Mouse (Mus musculus) heart, adult 11 months (tissue): Measurements from ENCODE around the gene Cdyl2.

Experiments used
- DNase-seq: peaks from one replicate; pipeline ENCODE4 v3.0.0; 2022

Cdyl2 gene

DNA sequence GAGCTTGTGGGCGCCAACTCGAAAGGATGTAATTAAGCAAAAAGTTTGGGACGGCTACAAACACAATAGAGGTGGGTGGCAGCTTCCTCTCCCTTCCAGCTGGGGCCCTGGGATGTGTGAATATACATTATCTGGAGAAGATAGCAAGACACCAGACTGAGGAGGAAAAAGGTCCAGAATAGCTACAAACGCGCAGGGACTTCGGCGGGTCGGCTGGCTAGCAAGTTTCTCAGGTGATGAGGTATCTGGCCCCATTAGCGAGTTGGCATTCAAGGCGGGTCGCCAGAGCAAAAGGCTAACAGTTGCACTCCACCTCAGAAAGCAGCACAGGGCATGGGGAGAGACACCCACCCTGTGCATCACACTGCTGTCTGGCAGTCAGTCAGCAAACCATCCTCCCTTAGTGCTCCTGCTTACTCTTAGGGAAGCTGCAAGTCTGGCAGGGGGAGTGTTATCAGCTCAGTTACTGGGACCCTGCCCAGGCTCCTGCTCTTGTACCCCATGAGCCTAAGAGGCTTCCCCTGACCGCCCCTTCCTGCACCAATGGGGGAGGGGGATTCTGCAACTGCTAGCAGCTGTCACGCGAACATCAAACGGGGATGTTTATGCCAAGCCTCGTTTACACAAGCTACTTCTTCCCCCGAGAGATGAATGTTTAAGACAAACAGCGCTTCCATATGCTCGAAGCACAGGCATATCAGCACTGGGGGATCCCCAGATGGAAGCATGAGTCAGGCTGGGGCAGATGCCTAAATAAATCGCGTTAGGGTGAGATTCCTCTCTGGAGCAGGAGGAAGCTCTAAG, 111.4 kb downstream of the Cdyl2 start:
- DNase-seq = peak; percentile 65

DNA sequence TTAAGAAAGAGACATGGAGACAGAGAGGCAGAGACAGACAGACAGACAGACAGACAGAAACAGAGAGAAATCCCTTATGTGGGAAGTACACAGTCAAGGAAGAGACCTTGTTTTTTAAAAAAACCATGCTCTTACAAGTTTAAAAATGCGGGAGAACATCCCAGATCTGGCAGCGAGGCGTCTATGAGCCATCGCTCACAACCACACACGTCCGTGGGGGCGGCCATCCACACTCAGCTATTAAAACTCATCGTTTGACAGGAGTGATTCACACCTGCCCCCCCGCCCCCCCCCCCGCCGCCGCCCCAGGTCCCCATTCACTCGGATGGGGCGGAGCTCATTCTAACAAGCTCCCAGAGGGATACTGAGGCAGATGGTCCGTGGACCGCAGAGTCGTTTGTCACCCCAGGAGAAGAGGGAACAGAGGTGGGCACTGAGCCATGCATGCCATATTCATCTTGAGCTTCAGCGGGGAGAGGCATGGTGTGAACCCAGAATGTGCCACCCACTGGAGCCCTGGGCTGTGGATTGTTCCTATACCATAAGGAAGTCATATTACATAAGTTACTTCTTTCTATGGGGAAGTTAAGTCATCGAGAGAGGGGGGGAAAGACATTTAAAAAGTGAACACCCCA, 113.0 kb downstream of the Cdyl2 start:
- peak; percentile 64 for DNase-seq

DNA sequence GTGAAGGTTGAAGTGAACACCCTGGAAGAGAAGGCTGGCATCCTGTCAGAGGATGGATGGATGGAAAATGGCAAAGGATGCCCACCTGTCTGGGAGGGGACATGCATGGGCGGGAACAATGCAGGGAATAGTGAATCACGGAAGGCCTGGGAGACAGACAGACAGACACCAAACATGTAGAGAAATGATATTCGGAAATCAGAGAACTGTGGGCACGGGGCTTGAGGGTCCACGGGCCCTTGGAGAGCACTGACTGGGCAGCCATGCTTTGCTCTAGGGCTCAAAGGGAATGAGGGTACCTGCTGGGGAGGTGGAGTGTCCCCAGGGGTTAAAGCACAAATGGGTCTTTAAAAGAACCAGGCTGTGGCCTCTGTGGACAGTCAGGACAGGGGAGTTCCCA, 113.6 kb downstream of the Cdyl2 start:
- DNase-seq = peak; percentile 76

DNA sequence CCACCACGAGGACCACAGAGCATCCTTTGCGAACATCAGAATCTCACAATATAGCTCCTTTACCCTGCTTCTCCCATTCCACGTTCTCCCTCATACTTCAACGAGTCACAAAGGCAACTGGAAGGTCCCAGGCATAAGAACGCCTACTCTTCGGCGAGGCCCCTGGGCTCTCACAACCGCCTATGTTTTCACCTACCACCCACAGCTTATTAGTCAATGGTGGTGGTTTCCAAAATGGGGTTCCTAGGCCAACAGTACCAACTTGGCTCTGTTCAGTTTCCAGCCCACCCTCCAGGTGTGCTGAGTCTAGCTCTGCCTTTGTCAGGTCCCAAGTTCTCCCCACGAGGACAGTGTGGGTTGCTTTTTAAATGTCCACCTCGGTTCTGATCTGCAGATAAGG, 114.0 kb downstream of the Cdyl2 start:
- peak; percentile 64 for DNase-seq

DNA sequence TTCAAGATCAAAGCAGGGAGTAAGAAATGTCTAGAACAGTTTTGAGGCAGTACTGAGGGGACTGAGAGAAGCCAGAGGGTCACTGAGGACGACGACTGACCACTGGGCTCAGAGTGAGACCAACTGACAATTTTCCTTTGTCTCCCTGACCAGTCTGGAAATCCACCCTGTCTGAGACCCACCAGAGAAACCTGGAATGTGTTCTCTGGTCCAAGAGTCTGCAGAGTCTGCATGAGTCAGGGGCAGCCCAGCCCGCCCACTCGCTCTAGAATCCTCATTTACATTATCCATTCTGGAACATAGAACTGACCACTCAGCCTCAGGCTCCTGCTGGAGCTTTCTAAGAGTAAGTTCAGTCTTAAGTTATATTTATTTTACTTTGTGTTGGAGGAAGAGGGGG, 114.9 kb downstream of the Cdyl2 start:
- DNase-seq = peak; percentile 55

DNA sequence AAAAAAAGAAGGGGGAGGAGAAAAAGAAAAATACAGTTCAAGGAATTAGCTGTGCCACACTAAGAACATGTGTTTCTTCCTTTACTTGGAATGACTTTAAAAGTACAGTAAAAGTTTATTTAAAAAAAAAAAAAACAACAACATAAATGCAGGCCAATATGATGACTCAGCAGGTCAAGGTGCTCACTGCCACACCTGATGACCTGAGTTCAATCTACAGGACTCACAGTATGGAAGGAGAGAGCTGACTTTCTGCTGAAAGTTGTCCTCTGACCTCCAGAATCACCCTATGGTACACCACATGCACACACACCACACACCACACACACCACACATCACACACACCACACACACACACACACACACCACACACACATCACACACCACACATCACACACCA, 116.4 kb downstream of the Cdyl2 start:
- peak; percentile 51 for DNase-seq

DNA sequence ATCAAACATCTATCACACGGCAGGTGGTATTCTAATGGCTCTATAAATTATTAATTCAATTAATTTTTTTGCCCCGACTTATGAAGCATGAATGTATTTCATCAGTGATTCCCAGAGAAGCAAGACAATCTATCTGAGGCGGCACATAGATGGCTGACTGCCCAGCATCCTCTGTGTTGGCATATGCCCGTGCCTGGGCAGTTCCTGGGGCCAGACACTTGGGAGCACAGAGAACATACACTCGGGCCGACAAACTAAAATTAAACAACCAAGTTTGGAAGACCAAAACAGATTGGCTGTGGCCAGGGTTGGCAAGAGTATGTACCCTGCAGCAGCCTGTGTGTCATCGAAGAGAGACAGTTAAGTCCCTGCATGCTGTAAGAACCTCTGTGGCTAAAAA, 117.9 kb downstream of the Cdyl2 start:
- peak; percentile 94 for DNase-seq

DNA sequence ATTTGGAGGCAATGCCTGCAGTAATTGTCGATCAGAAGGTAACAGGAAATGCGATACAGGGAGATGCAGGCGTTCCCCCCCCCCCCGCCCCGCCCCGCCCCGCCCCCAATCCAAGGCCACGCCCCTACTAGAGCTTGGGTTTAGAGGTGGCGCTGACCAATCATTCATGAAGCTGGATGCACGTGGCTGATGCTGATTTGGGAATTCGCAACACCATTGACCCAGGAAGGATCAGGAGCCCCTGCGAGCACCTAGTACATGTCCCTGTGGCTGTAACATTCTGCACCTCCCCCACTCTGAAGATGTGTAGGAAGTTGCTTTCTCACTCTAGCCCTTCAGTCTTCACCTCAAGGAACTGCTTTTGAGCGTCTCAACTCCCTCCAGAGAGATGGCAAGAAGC, 126.6 kb downstream of the Cdyl2 start:
- no peak for DNase-seq

DNA sequence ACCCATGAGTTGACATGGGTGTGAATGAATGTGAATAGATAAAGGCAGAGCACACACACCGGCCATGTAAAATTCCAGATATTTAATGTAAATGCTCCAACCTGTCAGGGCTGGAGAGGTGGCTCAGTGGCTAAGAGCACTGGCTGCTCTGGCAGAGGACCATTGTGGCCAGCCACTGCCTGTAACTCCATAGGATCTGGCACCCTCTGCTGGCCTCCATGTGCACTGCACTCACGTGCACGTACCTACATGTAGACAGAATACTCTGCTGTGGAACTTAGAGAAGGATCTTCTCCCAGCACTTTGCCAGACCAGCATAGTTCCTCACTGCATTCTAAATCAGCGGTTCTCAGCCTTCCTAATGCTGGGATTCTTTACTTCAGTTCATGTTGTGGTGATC, 130.0 kb downstream of the Cdyl2 start:
- DNase-seq = no peak

DNA sequence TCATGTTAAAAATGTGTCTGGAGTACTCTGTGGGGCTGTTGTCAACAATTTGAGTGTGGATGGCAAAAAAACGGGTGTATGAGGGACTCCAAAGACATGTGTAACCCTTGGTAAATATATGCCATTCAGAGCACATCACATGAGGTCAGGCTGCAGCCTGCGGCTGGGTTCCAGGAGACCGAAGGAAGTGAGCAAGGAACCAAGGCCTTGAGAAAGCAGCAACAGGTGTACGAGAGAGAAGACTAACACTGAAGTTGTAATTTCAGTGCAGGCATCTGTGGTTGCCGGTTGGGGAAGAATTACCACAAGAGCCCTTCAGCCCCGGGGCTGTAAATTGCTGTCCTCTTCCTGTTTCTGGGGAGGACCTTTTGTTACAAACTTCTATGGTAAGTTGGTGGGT, 133.1 kb downstream of the Cdyl2 start:
- DNase-seq = no peak

DNA sequence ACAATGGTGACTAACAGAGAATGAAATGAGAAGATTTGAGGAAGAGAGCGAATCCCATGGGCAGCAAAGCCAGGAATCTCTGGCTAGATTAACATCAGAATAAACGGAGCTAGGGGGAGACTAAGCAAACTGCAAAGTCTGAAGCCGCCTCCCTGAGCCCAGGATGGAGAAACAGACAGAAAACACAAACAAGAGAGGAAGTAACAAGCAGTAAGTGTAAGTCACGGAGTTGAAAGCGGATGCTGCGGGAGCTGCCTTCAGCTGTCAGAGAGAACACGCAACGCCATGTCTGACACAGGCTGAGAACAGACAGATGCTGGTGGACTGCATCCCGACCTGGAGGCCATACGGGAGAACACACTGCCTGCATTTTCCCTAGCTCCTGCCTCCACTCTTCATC, 141.6 kb downstream of the Cdyl2 start:
- DNase-seq = peak; percentile 28

DNA sequence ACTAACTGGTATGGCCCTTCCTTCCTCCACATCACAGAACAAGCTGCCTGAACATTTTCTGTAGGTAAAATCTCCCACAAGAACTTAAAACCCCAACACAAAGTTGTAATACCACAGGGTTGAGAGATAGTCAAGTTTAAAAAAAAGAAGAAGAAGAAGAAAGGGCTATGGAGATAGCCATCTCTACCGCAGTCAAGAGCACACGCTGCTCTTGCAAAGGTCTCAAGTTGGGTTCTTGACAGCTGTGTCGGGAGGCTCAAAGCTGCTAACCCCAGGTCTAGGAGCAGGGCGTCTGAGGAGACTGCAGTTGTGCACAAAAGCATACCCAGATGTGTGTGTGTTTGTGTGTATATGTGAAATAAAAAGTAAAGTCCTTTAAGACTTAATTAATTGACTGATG, 142.2 kb downstream of the Cdyl2 start:
- no peak for DNase-seq

DNA sequence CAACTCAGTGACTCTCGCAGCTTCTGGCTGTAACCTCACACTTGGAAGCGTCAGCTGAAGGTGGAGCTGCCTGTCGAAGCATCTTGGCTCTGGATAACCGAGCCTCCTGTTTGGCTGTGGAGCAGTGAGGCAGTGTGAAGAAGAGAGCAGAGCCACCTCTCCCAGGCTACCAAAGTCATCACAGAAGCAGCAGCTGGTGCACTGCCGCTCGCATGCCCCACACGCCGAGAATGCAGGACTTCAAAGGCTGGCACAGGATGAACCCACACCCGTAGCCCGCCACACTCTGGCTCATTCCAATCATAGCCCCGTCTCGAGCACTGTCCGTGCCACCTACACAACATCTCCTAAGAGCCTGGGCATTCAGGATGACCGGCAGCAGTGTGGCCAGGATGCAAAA, 142.7 kb downstream of the Cdyl2 start:
- no peak for DNase-seq

DNA sequence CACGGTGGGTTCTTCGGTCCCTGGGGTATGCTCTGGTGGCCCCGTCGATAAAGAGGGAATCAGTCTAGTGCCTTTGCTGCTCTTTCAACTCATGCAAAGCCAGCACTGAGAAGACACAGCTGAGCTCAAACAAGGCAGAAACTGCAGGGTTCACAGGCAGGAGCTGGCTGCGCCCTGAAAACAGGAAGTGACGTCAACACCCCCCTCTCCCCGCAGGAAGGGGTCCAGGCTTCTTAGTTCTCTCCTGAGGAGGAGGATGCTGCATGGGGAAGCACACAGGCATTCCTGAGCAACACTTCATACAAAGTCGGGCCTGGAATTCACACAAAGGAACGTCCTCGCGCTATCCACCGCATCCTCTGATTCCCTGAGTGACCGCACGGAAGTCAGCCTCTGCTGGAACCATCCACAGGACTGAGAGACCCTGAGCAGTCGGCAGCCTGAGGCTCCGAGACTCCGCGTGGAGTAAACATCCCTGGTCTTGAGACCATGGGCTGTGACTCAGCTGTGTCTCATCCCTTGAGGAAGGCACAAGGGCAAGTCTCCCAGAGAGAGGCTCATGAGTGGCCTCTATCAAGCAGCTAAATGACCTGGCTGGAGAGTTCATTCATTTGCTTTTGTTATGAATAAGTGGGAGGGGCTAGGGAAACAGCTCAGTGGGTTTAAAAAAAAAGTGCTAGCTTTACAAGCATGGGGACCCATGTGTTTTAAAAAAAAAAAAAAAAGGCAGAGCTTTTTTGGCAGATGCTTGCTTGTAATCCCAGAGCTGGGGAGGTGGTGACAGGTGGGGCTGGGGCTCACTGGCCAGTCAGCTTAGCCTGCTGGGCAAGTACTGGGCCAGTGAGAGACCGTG, 144.9 kb downstream of the Cdyl2 start:
- DNase-seq = no peak

DNA sequence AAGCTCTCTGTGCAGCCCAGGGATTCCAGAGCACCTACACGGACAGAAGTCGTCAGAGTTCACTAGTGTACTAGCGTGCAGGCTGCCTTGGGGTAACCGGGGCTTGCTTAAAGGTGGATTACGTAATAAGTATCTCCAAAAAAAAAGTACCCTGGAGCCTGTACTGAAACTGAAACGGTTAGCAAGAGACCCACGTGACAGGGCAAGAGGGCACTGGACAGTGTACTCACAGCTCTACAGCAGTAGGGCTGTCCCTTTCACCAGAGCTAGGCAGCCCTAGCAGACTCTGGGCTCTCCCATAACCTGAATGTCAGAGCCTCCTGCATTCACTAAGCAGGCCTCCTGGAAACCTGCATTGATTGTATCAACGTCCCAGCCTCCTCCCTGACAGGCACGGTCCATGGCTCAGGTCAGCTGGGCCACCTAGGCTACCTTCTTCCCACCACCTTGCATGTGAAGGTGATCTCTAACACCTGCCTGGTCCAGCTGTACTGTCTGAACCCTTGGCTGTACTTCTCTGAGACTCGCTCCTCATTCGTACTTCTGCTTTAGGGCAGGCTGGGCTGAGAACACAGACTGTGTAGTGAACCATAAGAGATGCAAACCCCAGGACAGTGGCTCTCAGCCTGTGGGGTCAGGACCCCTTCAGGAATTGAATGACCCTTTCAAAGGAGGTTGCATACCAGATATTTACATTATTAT, 151.3 kb downstream of the Cdyl2 start:
- DNase-seq = peak; percentile 90

DNA sequence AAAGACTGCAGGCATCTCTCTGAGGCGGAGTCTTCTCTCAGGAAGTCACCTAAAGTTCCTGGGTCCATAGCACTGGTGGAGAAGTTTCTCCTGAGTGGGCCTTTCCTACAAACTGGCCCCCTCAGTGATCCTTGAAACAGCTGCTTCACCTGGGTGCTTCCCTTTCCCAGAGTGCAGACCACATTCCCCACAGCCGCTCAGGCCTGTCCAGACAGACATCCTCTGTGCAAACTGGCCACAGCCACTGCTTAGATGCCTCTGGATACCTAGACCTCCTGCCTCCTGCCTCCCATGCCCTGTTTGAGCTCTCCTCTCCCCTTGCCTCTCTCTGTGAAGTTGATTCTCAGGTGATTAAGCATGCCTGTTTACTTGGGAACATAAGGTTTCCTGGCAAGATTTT, 156.1 kb downstream of the Cdyl2 start:
- no peak for DNase-seq

DNA sequence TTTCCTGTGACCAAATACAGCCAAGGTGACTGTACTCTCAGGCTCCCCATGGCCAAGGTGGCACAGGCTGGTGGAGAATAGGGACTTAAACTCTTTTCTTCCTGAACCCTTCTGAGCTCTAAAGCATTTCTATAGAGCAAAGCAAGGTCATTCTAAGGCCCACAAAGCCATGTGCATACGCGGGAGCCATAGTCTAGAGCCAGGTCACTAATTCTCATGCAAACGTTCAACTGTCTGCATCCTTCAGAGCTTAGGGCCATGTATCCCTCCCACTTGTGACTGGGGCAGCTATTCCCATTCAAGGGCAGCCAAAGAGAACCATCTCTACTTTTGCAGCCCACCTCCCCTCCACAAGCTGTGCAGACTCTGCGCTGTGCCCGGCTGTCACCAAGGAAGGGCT, 159.7 kb downstream of the Cdyl2 start:
- no peak for DNase-seq

DNA sequence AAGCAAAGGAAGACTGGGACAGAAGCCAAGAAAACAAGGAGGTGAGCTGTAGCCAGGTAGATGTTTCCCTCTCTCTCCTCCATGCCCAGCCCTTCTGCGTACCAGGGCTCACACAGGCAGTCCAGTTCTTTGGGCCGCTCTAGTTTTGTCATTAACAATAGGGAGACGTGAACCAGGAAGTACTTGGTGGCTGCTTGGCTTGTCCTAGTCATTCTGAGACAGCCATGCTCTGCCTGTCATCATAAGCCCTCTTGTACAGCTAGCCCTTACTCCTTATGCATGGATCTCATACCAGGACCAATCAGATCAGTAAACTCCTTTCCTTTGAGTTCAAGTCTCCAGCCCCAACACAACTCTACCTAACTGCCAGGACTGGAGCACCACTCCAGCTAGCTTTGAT, 180.0 kb downstream of the Cdyl2 start:
- peak; percentile 5 for DNase-seq

DNA sequence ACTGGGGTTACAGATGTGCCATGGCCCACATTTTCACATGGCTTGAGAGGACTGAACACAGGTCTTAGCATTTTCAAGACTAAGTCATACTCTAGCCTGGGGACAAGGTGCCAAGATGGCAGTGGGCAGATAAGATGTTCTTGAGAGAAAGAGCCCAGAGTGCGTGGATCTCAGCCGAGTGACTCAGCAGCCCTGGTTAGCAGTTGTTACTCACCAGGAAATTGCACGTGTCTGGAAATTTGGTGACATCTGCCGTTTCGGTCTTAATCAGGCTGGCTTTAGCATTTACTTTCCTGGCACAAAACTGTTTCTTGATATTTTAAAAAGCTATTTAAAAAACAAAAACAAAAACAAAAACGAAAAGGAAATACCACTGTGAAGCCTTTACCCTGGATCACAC, 180.5 kb downstream of the Cdyl2 start:
- DNase-seq = peak; percentile 83

DNA sequence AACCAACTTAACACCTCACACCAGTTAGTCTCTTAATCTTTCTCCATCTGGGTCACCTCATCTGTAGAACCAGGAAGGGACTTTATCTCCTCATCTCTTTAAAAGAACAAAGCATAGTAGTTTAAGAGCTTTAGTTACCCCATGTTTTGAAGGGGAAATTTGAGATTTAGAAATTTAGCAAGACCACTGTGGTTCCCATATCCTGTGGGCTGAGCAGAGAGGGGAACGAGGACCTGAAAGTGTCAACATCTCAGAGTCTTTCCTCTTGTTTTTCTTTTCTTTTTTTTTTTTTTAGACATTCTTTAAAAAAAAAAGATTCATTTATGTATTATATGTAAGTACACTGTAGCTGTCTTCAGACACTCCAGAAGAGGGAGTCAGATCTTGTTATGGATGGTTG, 189.4 kb downstream of the Cdyl2 start:
- DNase-seq = no peak

DNA sequence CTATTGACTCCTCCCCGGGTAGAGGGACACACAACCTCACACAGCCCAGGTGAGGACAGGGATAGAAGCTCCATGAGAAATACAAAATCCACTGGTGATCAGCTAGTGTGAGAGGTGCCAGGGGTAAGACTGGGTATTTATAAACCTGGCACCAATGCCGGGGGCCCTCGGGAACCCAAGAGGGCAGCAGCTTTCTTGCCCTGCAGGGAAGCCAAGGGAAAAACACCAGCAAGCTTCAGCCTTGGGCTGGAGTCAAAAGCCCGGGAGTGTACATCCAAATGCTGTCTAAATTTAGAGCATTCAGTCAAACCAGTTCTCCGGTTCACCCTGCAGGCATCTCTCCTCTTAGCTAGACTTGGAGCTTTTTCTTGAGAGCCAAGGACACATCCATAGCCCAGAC, 189.9 kb downstream of the Cdyl2 start:
- DNase-seq = peak; percentile 97

DNA sequence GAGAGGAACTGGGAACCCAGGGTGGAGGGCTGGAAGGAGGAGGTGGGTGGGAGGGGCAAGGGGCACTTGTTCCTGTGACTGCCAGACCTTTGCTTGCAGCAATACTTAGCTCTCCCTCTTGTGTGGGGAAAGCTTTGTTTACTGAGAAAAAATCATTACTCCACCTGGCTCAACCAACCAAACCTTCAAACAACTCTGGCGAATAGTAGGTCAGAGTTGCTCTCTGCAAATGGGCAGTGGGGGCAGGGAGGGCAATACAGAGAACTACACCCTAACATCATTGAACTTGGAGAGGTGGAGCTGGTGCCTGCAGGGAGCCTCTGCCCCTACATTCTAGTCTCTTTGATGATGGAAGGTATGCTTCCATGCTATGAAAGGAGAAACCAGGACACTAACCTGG, 192.7 kb downstream of the Cdyl2 start:
- no peak for DNase-seq

DNA sequence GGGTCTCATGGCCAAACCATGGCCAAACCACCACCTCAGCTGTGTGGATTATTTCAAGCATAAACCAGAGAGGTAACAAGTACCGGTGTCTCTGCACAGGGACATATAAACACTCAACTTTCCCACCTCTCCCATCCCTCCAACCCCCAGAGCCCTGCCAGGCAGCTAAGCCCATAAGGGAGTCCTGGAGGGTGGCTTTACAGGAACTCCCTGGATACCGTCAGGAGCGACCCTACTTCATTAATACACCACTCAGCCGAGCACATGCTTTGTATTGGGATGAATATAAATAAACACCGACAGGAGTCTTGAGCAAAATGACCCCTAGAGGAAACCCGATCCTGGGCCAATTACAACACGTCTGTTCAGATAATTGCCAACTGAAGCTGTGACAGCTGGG, 194.0 kb downstream of the Cdyl2 start:
- DNase-seq = no peak
